Mouse (Mus musculus): ENCODE results near the gene N4bp1. TPM values are rescaled to one million over a fixed set of nuclear protein-coding genes. Genes with fewer than 3 reads are reported as not detected.

Gene N4bp1
- polyA plus RNA-seq, 1 experiment from 2014 or later = 9.8 TPM

DNA sequence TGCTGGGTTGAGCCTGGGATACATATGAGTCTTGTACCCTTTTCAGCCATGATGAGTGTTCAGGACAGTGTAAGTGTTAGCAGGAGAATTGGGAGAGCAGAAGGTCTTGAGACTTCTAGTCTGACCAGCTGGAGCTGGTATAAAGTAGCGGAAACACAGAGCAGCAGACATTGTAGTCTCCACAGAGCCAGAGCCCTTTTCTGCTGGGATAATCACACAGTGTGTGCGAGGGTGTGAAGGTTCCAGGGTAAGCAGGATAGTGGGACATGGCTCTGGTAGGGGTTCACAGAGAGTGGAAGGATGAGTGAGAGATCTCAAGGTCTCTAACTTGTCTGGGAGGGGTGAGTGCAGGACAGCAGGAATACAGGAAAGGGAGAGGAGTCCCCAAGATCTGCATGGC, 33.0 kb upstream of the N4bp1 start:
- H3K4me1 ChIP-seq = peaks cover 16% of the 10 kb centered on the region
- no peak overlapping the region for H3K27ac ChIP-seq
- no peak overlapping the region for H3K9ac ChIP-seq
- no peak overlapping the region for H3K4me3 ChIP-seq
- 0 out of 2 replicates have a peak, but pooled peaks cover 7% of the 10 kb centered on the region for H3K27me3 ChIP-seq
- 88% methylated on average over 2 of the region's 2 CpGs for WGBS
- ATAC-seq = no peak
- no peaks in the 10 kb centered on the region for H3K36me3 ChIP-seq (ENCODE audit: poor library complexity, severe bottlenecking)
- no peaks in the 10 kb centered on the region for H3K9me3 ChIP-seq (replicated peaks)
- H3K4me2 ChIP-seq = no peak overlapping the region

DNA sequence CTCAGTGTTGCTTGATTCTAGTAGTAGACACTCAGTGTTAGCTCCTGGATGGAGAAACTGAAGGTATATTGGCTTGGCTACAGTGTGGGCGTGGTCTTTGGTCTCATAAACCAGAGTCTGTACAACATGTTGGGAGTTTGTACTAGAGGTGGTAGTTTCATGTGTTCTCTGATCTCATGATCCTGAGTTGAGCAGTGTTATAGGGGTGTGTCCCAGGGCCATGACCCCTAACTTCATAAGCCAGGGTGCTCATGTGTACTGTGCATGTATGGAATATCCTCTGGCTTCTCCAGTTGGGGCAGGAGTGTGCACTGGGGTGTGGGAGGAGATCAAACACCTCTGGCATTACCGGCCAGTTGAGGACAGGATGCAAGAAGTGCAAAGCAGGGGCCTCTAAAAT, 32.6 kb upstream of the N4bp1 start:
- no peak overlapping the region for H3K4me2 ChIP-seq
- H3K27me3 ChIP-seq = 0 out of 2 replicates have a peak, but pooled peaks cover 7% of the 10 kb centered on the region
- H3K36me3 ChIP-seq (ENCODE audit: poor library complexity, severe bottlenecking) = no peaks in the 10 kb centered on the region
- no peak overlapping the region for H3K9ac ChIP-seq
- H3K4me1 ChIP-seq = peaks cover 16% of the 10 kb centered on the region
- H3K27ac ChIP-seq = no peak overlapping the region
- ATAC-seq = no peak
- H3K9me3 ChIP-seq (replicated peaks) = no peaks in the 10 kb centered on the region
- no peak overlapping the region for H3K4me3 ChIP-seq
- WGBS = 89% methylated on average over 2 of the region's 2 CpGs

DNA sequence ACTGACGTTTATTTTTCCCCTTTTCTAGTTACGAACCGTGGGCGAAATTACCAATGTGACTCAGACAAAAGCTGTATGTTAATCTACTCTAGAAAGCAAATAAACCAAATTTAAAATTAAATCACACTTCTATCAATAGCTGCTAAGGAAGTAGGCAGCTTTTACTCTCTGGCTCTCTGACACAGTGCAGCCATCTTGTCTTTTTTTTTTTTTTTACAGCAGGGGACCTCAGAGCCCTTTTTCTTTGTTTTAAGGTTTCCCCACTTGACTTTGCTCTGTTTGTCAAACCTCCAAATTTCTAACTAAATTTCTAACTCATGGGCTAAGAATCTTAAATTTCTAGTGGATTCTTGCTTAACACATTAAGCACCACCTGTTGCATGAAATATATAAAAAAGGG, 31.3 kb upstream of the N4bp1 start:
- peaks cover 8% of the 10 kb centered on the region for H3K4me1 ChIP-seq
- ATAC-seq = no peak
- 93% methylated on average over 4 of the region's 4 CpGs for WGBS
- H3K9ac ChIP-seq = no peak overlapping the region
- H3K4me3 ChIP-seq = no peak overlapping the region
- H3K9me3 ChIP-seq (replicated peaks) = no peaks in the 10 kb centered on the region
- no peak overlapping the region for H3K27ac ChIP-seq
- no peaks in the 10 kb centered on the region for H3K36me3 ChIP-seq (ENCODE audit: poor library complexity, severe bottlenecking)
- 0 out of 2 replicates have a peak, but pooled peaks cover 7% of the 10 kb centered on the region for H3K27me3 ChIP-seq
- H3K4me2 ChIP-seq = no peak overlapping the region

DNA sequence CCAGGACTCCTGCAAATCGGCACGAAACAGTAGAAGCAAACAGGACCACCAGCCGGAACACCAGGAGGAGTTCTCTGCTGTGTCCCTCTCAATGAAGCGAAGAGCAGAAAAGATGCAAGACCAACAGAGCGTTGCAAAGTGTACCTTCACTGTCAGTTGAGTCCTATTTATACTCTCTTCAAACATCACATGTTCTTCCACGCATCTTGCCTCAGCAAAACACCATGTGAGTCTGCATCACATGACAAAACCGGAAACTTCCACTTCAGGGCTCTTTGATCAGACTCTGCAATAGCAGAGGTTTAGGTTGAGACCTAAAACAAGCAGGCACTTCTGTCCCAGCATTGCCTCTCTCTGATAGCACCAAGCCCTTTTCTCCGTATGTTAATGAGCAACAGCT, 26.1 kb upstream of the N4bp1 start:
- no peaks in the 10 kb centered on the region for H3K9me3 ChIP-seq (replicated peaks)
- H3K4me1 ChIP-seq = no peaks in the 10 kb centered on the region
- no peak overlapping the region for H3K4me3 ChIP-seq
- H3K9ac ChIP-seq = no peak overlapping the region
- ATAC-seq = no peak
- H3K27me3 ChIP-seq = 0 out of 2 replicates have a peak, but pooled peaks cover 3% of the 10 kb centered on the region
- 88% methylated on average over 8 of the region's 8 CpGs for WGBS
- no peak overlapping the region for H3K4me2 ChIP-seq
- H3K27ac ChIP-seq = no peak overlapping the region
- no peaks in the 10 kb centered on the region for H3K36me3 ChIP-seq (ENCODE audit: poor library complexity, severe bottlenecking)

DNA sequence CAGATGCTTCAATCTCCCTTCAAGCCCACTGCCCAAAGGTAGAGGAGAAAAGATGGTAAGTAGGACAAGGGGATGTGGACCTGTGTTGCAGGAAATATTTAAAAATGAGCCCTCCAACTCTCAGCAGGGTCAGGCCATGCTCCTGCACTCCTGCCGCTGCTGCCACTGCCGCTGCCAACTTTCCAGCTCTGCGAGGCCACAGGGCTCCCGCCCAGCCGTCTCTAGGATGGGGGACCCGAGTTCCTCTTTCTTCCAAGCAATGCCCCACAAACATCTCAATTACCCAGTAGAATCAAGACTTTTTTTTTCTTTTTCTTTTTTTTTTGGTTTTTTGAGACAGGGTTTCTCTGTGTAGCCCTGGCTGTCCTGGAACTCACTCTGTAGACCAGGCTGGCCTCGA, 25.2 kb upstream of the N4bp1 start:
- no peaks in the 10 kb centered on the region for H3K9me3 ChIP-seq (replicated peaks)

DNA sequence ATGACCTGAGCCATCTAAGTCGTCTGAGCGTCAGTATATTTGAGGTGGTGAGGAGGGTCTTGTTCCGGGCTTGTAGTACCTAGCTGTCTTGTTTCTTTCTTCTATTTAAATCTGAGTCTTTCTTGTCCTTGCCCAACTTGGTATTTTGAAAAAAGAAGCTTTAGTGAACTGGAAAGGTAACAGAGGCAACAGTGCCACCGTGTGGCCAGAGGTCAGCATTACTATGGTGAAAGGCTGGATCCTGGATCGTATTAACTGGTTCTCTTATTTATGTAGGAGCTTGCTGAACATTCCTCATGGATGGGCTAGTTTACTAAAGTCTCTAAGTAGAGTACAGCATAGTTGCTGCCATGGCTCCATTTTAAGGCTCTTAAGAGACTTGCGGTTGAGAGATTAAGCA, 23.5 kb upstream of the N4bp1 start:
- 23% methylated on average over 6 of the region's 6 CpGs for WGBS
- H3K9me3 ChIP-seq (replicated peaks) = no peaks in the 10 kb centered on the region

More for the DNA sequence above, 25.2 kb upstream of the N4bp1 start:
- H3K27ac ChIP-seq = no peak overlapping the region
- 0 out of 2 replicates have a peak, but pooled peaks cover 3% of the 10 kb centered on the region for H3K27me3 ChIP-seq
- WGBS = 91% methylated on average over 7 of the region's 7 CpGs
- no peak overlapping the region for H3K9ac ChIP-seq
- H3K4me1 ChIP-seq = no peaks in the 10 kb centered on the region
- no peaks in the 10 kb centered on the region for H3K36me3 ChIP-seq (ENCODE audit: poor library complexity, severe bottlenecking)
- no peak for ATAC-seq
- H3K4me3 ChIP-seq = no peak overlapping the region
- H3K4me2 ChIP-seq = no peak overlapping the region

DNA sequence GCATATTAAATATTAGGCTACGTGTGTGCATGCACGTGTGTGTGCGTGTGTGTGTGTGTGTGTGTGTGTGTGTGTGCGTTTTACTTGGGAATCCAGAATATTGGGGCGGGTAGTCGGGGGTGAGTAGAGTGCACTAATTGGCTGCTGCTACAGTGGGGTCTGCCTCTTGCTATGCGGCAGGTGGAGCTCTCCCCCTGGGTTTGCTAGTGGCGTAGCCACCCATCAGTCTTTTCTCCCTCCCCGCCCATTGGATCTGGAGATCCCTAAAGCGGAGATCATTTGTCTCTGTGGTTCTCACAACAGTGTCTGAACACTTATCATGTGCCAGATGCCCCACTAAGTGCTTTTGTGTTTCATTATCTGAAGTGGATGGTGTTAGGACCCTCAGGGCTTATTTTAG, 19.9 kb upstream of the N4bp1 start:
- ATAC-seq = no peak
- 79% methylated on average over 10 of the region's 10 CpGs for WGBS
- no peak overlapping the region for H3K9ac ChIP-seq

More for the DNA sequence above, 23.5 kb upstream of the N4bp1 start:
- Histone ChIP-seq H3K27ac (no peak overlapping the region), H3K4me1 (no peaks in the 10 kb centered on the region), H3K36me3 (ENCODE audit: poor library complexity, severe bottlenecking) (no peaks in the 10 kb centered on the region), H3K9ac (no peak overlapping the region), H3K4me3 (no peak overlapping the region), H3K27me3 (0 out of 2 replicates have a peak, but pooled peaks cover 3% of the 10 kb centered on the region), H3K4me2 (no peak overlapping the region)
- ATAC-seq = no peak

DNA sequence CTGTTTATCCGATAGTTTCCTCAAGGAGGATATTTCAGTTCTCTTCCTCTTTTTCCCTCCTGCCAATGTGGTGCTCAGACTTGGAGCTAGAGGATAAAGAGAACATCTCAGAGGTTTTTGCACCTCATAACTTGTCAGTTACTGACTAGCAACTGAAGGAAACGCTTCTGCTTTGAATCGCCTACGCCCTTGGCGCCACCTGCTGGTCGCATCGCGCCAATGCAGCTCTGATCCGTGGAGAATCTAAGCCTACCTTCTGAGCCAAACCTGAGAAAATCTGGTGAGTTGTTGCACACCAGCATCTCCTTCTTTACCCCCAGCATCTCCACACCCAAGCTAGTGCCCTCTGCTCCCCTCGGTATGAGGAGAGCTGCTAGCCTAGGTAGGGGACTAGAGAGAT, 18.0 kb upstream of the N4bp1 start:
- no peak overlapping the region for H3K4me3 ChIP-seq
- H3K27ac ChIP-seq = no peak overlapping the region
- no peak for ATAC-seq
- no peaks in the 10 kb centered on the region for H3K27me3 ChIP-seq
- H3K4me2 ChIP-seq = no peak overlapping the region
- 5% methylated on average over 10 of the region's 10 CpGs for WGBS
- H3K9ac ChIP-seq = no peak overlapping the region
- no peaks in the 10 kb centered on the region for H3K9me3 ChIP-seq (replicated peaks)
- no peaks in the 10 kb centered on the region for H3K36me3 ChIP-seq (ENCODE audit: poor library complexity, severe bottlenecking)
- no peaks in the 10 kb centered on the region for H3K4me1 ChIP-seq

More for the DNA sequence above, 19.9 kb upstream of the N4bp1 start:
- Histone ChIP-seq H3K9me3 (replicated peaks) (no peaks in the 10 kb centered on the region), H3K4me3 (no peak overlapping the region), H3K27me3 (0 out of 2 replicates have a peak, but pooled peaks cover 3% of the 10 kb centered on the region), H3K4me2 (no peak overlapping the region), H3K4me1 (no peaks in the 10 kb centered on the region), H3K36me3 (ENCODE audit: poor library complexity, severe bottlenecking) (no peaks in the 10 kb centered on the region), H3K27ac (no peak overlapping the region)

DNA sequence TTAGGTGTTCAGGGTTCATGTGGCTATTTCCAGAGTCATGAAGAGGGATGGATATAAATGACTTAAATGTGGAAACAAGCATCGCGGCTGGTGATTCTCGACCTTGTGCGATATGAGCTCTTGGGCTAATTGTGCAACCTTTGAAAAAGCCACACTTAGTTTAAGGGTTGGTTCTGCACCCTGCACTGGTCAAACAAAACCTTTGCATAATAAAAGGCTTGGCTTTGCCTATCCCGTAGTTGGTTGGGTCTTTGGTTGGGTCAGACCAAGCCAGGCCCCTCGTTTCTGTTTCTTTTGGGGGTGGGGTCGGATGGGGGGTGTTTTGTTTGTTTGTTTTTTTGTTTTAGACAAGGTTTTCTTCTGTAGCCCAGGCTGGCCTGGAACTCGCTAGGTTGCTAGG, 17.6 kb upstream of the N4bp1 start:
- H3K27ac ChIP-seq = no peak overlapping the region
- no peaks in the 10 kb centered on the region for H3K4me1 ChIP-seq
- 78% methylated on average over 8 of the region's 8 CpGs for WGBS
- no peaks in the 10 kb centered on the region for H3K36me3 ChIP-seq (ENCODE audit: poor library complexity, severe bottlenecking)
- ATAC-seq = no peak
- no peaks in the 10 kb centered on the region for H3K9me3 ChIP-seq (replicated peaks)
- no peaks in the 10 kb centered on the region for H3K27me3 ChIP-seq
- H3K4me3 ChIP-seq = no peak overlapping the region
- no peak overlapping the region for H3K9ac ChIP-seq
- no peak overlapping the region for H3K4me2 ChIP-seq

DNA sequence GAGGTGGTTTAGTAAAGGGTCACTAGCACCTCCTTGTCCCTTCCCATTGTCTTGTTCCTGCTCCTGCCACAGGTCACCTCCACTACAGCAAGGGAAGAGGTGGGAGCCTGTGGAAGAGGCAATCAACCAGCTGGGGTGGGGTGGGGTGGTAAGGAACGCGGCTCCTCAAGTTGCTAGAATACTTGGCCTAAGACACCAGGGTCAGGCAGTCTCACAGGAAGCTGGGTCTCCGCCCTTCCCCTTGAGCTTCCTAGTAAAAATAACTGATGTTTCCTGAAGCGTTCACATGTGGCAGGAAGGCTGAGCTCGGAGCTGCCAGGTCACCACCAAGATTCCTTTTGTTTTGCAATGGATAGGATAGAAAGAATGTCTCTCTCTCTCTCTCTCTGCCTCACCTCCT, 16.9 kb upstream of the N4bp1 start:
- WGBS = 81% methylated on average over 5 of the region's 5 CpGs
- no peak for ATAC-seq
- H3K9ac ChIP-seq = no peak overlapping the region
- H3K4me2 ChIP-seq = no peak overlapping the region
- no peaks in the 10 kb centered on the region for H3K36me3 ChIP-seq (ENCODE audit: poor library complexity, severe bottlenecking)
- no peak overlapping the region for H3K27ac ChIP-seq
- no peaks in the 10 kb centered on the region for H3K4me1 ChIP-seq
- no peak overlapping the region for H3K4me3 ChIP-seq
- H3K27me3 ChIP-seq = no peaks in the 10 kb centered on the region
- H3K9me3 ChIP-seq (replicated peaks) = no peaks in the 10 kb centered on the region

DNA sequence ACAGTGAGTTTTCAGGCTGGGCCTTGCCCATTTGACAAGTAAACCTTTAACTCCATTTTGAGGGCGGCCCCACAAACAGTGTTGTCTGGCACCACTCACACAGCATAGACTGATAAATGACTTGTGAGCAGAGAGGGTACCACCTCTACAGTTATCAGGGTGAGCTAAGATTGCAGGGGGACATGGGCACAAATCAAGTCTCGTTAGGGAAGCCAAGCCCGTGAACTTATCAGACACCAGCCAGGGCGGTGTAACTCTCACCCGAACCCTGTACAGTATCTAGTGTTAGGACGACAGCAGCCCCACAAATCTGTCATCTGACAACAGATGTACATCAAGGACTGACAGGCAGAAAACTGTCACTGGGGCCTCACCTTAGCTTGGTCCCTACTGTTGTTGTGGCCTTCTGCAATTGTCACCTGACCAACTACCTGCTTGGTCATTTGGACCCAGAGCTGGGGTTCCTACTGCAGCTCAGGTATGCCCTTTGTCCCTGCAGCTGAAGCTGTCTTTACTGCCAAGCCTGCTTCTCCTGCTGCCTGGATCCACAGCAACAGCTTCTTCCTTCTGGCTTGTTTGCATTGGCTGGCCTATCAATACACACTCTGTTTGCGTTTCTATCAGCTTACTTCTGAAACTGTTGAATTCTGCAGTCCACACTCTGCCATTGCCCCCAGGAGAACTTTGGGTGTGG, 12.8 kb upstream of the N4bp1 start:
- 84% methylated on average over 7 of the region's 7 CpGs for WGBS
- Histone ChIP-seq H3K36me3 (ENCODE audit: poor library complexity, severe bottlenecking) (no peaks in the 10 kb centered on the region), H3K9me3 (replicated peaks) (no peaks in the 10 kb centered on the region), H3K9ac (no peak overlapping the region), H3K27ac (no peak overlapping the region), H3K27me3 (no peaks in the 10 kb centered on the region), H3K4me2 (no peak overlapping the region), H3K4me3 (no peak overlapping the region), H3K4me1 (no peaks in the 10 kb centered on the region)
- ATAC-seq = no peak

DNA sequence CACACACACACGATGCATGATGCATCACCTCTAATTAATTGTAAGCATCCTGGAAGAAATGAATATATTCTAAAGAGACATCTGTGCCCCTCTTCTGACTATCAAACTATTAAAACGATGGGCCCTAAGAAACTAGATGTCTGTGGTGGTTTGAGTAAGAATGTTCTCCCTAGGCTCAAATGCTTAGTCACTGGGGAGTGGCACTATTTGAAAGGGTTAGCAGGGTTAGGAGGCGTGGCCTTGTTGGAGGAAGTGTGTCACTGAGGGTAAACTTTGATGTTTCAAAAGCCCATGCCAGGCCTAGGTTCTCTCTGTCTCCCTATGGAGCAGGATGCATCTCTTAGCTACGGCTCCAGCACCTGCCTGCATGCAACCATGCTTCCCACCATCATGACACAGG, 10.3 kb upstream of the N4bp1 start:
- Histone ChIP-seq H3K4me2 (no peak overlapping the region), H3K36me3 (ENCODE audit: poor library complexity, severe bottlenecking) (no peaks in the 10 kb centered on the region), H3K27me3 (no peaks in the 10 kb centered on the region), H3K27ac (no peak overlapping the region), H3K9ac (no peak overlapping the region), H3K4me3 (no peak overlapping the region), H3K9me3 (replicated peaks) (no peaks in the 10 kb centered on the region), H3K4me1 (no peaks in the 10 kb centered on the region)
- ATAC-seq = no peak
- WGBS = 88% methylated on average over 4 of the region's 4 CpGs

DNA sequence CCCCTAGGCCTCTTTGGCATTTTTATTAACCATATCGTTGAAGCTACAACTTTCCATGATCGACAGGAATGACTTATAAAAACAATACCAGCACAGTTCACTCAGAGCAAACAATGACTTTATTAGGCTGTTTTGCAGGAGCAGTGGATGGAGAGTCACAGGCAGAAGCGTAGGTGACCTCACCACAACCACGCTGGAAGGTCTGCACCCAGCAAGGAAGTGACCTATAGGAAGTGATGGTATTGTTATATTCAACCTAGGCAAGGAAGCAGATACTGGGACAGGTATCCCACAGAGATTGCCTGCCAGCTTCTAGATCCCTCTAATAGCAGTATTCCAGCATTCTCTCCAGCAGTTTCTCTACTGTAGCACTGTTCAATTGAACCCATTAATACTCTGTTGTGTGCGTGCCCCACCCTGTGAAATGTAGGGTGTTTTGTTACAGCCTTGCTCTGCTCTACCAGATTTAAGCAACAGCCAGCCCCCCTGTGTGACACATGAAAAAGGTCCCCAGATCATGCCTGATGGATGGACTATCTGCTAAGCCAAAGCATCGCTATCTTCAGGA, 9.2 kb upstream of the N4bp1 start:
- no peak overlapping the region for H3K9ac ChIP-seq
- H3K27me3 ChIP-seq = no peaks in the 10 kb centered on the region
- H3K4me1 ChIP-seq = no peaks in the 10 kb centered on the region
- H3K9me3 ChIP-seq (replicated peaks) = no peaks in the 10 kb centered on the region
- no peak overlapping the region for H3K4me2 ChIP-seq
- H3K27ac ChIP-seq = no peak overlapping the region
- ATAC-seq = no peak
- no peaks in the 10 kb centered on the region for H3K36me3 ChIP-seq (ENCODE audit: poor library complexity, severe bottlenecking)
- no peak overlapping the region for H3K4me3 ChIP-seq
- WGBS = 90% methylated on average over 6 of the region's 6 CpGs
